Mouse (Mus musculus) spleen, adult 12 weeks (tissue): Measurements from ENCODE around the gene Serpini2.
"Not testable (repeated sequence)": the region's sequence is repeated elsewhere in the genome, so short reads cannot be mapped to it uniquely, and the experiment has no call there.

Experiments used
- DNase-seq: peaks from one replicate; pipeline ENCODE4 v3.0.0; 2022; ENCODE audit warnings: low spot score

Gene Serpini2

GRCm38 (mm10) chr3:75269978-75270377 is at the start of gene Serpini2:
Gene Serpini2 (minus strand): TSS chr3:75270078.
- no peak for DNase-seq

DNA sequence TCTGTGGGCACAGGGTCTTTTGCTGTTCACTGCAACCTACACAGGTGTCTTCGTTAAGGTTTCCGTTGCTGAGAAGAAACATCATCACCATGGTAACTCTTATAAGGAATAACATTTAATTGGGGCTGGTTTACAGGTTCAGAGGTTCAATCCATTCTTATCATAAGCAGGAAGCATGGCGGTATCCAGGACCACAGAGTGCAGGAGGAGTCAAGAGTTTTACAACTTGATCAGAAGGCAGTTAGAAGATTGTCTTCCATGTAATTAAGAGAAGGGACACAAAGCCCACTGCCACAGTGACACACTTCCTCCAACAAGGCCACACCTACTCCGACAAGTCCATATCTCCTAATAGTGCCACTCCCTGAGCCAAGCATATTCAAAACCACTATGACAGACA is 39.0 kb upstream of the Serpini2 start:
- no peak for DNase-seq

- no peak for DNase-seq
Measured at GRCm38 (mm10) chr3:75308228-75308627, 38.4 kb upstream of the Serpini2 start.

DNA sequence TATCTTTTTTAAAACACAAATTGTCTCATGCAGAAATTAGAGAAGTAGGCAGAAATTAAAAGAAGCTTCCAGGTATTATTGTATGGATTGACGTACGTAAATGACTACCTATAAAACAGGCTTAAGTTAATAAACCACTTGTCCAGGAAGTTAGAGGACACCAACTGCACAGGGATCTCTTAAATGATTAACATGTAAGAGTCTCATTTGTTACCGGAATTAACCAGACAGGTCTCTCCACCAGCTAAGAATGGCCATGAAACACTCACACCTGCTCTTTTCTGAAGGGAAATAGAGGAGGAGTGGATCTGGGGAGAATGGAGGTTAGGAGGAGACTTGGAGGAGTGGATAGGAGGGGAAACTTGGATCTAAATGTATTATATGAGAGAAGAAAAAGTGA is 35.7 kb upstream of the Serpini2 start:
- no peak for DNase-seq

DNA sequence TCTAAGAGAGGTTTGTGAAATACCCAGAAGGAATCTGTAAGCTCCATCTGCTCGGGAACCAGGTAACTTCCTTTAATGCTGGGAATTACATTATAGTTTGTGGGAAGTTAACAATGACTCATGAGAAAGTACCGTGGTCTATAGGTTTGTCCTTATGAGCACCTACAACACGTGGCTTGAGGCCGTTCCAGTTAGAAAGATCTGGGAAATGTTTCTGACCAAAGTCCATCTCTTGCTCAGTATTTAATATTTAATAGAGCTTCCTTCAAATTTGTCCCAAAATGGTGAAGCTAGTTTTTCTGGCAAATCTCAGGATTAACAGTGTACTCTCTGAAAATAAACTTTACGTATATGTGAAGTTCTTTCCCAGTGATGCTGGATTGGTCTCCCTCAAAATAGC is 34.7 kb upstream of the Serpini2 start:
- DNase-seq, result no peak

GRCm38 (mm10) chr3:75301072-75301471 is 31.2 kb upstream of the Serpini2 start:
- DNase-seq, result no peak

GRCm38 (mm10) chr3:75299464-75299863 is 29.6 kb upstream of the Serpini2 start:
- DNase-seq, result not testable (repeated sequence)

GRCm38 (mm10) chr3:75297758-75298111 is 27.9 kb upstream of the Serpini2 start:
- no peak for DNase-seq

DNA sequence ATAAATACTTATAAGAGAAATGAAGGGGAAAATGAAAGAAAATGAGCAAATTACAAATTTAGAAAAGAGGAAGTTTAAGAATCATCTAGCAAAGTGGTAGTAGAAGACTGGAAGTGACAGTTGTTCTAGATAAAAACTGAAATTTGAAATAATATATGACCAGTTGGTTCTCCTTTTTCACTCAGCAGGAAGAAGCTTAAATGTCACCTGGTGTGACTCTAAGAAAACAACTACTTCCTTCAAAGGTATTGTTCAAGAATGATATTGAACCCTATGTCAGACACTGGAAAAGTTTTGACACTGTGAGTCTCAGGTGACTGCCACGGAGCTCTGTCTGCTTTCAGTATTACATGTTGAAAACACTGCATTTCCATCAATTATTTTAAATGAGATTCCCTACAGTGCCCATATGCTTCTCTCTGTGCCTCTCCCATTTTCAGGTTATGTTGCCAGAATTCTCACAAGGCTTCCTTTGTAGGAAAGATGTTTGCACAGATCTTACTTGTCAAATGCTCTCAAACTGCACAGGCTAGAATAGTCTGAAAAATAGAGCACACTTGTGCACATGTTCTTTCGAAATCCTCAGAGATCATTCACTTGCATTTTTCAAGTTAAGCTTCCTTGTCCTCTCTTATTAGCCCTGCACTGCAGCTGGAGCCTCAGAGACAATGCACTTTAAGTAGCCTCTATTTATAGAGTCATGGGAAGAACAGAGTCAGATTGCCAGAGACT is 27.3 kb upstream of the Serpini2 start:
- DNase-seq, result no peak

DNA sequence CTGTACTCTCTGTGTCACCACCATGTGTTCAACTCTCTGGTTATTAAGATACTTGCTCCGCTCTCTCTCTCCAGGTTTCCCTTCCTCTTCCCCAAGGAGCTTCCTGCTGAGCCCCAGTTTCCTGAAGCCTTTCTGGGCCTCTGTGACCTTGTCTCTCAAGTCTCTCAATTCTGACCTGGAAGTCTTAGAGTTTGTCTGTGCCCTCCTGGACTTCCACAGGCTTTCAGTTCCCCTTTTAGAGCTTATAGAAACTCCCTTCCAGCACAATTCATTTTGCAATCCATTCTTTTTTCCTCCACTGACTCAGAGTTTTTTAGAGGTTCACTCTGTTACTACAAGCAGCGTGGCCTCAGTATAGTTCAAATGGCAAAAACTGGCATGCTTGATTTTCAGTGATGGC is 23.4 kb upstream of the Serpini2 start:
- DNase-seq, result no peak

GRCm38 (mm10) chr3:75277455-75277854 is 7.6 kb upstream of the Serpini2 start:
- DNase-seq, result no peak

GRCm38 (mm10) chr3:75276522-75276921 is 6.6 kb upstream of the Serpini2 start:
- DNase-seq, result no peak

GRCm38 (mm10) chr3:75275127-75275526 is 5.2 kb upstream of the Serpini2 start:
- no peak for DNase-seq

DNA sequence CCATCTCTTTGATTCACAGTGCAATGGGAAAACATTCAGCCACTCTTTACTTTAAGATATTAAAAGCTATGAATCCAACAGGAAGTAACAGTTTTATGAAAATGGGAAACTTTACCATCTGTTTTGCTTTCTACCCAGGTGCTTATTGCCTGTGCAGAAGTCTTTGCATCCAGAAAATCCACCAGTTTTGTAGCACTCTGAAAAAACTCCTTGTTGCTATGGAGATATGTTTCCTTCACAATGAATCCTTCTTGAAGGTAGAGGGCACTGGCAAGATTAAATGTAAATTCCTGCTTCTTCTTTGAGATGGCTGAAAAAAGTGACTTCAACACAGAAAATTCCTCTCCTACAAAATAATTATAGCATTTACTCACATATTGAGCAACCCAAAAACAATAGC is 10.5 kb downstream of the Serpini2 start:
- no peak for DNase-seq

DNA sequence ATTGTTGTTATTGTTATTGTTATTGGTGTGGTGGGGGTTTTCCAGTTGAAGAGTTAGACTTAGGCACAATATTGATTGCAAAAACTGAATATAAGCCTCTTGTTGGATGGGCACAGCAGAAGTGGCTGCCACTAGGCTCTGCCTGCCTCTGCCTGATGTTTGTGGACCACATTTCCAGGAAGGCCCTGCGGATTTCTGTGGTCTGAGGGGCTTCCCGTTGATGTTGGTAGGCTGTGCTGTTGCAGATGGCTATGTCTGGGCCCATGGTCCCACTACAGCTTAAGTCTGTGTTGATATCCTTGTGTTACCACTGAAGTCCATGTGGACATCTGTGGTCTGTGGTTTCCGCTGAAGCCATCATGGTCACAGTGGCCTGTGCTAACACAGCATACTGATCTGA is 50.2 kb downstream of the Serpini2 start:
- DNase-seq, result no peak

- no peak for DNase-seq
Measured at GRCm38 (mm10) chr3:75219211-75219610, 50.7 kb downstream of the Serpini2 start.

DNA sequence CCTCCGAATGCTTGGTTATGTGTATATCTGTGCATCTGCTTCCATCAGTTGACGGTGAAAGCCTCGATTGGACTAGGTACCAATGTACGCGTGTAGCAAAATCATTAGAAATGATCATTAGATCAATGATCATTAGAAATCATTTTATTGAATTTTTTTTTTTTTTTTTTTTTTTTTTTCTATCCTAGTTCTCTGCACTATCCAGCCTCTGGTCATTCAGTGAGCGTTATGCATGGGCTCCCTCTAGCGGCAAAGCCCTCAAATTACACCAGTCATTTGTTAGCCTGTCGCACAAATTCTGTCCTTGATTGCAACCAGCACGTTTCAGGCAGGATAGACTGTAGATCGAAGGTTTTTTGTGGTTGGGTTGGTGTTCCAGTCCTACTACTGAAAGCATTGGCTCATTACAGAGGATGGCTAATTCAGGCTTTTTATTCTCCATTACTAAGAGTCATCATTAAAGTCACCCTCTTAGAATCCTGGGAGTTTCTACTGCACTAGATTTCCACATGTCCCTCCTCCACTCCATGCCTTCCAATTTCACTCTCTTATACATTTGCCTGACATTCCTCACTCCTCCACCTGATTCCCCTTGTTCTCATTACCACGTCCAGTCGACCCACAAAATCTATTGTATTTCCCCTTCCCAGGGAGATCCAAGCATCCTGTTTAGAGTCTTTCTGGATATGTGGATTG is 66.9 kb downstream of the Serpini2 start:
- DNase-seq, result peak; percentile 15
